Mouse (Mus musculus) retina, postnatal 1 day (tissue): ENCODE measurements around the gene Vpreb3.

ENCODE experiments used
- DNase-seq: peaks from one replicate; pipeline ENCODE4 v3.0.0-alpha.2; 2012

Gene Vpreb3

DNA sequence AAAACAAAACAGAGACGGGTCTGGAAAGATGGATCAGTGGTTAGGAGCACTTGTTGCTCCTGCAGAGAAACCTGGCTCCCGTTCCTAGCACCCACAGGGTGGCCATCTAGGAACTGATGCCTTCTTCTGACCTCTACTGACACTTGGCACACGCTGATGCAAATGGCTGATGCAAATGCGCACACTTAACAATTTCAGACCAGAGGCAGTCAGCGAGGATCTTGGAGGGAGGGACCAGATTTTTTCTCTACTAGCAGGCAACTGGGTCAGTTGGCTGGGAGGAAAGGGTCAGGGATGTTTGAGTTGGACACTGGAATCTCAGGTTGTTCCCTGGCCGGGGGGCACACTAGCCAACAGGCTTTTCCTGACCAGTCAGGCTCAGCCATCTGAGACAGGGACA lies 10.0 kb upstream of the Vpreb3 start, which contains the start of gene Chchd10:
Gene Chchd10 (plus strand): TSS at position 240 of the 400 bp plus-strand sequence.
- no peak for DNase-seq

DNA sequence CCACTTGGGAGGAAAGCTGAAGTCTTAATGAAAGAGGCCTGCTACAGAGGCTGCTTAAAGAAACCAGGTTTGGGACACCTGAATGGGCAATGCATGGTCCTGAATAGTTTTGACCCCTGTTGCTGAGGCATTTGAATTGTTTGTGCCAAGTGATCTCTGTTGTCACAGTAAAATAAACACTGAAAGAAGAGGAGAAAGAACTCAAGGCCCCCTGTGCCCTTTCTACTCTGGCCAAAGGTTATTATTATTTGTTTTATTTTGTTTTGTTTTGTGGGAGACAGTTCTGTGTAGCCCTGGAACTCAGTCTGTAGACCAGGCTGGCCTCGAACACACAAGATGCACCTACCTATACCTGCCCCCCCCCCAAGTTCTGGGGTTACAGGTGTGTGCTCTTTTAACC lies 7.9 kb upstream of the Vpreb3 start:
- DNase-seq = no peak

DNA sequence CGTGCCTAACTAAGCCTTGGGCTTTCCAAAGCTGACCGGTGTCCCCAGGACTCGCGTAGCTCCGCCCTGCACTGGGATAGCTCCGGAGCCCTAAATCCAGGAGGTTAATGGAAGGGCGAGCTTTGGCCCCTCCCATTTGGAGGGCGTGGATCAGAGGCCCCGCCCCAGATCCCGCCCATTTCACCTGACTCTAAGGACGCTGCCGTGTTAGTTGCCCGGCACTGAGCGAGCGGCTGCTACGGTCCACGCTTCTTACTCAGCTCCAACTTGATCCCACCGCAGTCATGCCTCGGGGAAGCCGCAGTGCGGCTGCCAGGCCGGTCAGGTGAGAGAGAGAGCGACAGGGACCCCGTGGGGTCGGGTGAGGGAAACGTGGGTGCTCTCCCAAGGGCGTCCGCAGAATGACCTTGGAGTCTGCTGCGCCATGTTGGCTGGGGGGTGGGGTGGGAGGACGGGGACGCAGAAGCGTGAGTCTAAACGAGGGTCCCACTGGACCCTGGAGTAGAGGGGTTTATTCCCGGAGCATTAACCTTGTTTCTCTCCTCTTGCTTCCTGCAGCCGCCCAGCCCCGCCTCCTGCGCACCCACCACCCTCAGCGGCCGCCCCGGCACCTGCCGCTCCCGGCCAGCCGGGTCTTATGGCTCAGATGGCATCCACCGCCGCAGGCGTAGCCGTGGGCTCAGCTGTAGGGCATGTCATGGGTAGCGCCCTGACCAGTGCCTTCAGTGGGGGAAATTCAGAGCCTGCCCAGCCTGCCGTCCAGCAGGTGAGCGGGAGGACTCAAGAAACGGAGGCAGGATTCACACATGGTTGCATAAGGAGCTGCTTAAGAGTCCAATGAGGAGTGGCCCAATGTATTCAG lies 6.9 kb upstream of the Vpreb3 start, which contains the start of gene Mmp11:
Gene Mmp11 (minus strand): TSS at position 817 of the 862 bp plus-strand sequence.
- DNase-seq = peak; percentile 90

DNA sequence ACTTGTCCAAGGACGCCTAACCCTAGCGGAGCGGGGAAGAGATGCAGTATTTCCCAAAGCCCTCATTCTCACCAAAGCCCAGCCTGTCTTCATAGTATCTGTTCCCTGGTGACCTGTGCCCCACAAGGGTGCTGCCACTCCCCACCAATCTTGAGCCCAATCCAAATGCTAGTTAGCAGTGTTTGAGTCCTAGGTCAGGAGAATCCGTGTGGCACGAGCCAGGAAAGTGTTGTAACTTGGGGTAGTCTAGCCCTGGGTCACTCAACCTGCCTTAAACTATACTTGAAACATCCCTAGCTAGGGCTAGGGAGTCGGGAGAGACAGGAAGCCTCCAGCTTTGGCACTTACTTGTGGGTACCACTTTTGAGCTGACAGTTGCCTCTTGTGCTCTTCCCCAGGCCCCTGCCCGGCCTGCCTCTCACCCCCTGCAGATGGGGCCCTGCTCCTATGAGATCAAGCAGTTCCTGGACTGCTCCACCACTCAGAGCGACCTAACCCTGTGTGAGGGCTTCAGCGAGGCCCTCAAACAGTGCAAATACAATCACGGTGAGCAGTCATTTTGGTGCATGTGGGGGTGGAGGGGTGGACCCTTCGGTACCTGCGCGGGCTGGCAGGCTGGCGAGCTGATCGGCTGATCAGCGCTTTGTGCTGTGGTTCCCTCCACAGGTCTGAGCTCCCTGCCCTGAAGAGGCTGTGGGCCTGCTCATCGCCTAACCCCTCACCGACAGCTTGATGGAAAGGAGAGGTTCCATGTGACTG lies 5.8 kb upstream of the Vpreb3 start:
- no peak for DNase-seq

DNA sequence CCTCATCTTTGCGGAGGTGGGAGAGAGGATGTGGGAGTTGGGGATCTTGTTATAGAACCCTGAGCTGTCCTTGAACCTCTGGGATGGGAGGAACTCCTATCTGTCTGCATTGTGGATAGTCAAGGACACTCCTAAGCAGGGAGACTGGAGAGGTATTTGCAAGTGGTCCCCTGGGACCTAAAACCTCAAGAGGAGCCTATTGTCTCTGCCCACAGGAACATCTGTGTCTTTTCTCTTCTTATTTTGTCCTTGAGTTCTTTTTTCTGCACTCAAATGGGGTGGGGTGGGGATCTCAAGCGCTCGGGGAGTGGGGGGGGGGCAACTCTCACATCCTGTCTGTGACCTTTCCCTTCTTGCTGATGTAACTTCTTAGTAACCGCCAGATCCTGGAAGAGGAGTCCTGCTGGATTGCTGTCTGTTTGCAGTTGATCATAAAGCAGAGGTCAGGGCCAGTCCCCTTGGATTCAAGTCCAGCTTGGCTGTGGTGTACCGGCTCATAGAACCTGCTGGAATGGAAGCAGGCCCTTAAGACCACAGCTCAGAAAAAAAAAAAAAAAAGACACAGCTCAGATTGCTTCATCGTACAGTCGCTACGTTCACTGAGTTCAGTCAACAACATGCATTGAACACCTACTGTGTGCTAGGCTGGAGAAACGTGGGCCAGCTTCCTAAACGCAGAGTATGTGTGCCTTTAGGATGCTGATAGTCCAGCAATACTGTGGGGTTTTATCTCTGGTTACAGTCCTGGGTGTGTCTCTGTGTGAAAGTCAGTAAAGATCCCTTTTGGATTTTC lies 4.8 kb upstream of the Vpreb3 start:
- DNase-seq = no peak

DNA sequence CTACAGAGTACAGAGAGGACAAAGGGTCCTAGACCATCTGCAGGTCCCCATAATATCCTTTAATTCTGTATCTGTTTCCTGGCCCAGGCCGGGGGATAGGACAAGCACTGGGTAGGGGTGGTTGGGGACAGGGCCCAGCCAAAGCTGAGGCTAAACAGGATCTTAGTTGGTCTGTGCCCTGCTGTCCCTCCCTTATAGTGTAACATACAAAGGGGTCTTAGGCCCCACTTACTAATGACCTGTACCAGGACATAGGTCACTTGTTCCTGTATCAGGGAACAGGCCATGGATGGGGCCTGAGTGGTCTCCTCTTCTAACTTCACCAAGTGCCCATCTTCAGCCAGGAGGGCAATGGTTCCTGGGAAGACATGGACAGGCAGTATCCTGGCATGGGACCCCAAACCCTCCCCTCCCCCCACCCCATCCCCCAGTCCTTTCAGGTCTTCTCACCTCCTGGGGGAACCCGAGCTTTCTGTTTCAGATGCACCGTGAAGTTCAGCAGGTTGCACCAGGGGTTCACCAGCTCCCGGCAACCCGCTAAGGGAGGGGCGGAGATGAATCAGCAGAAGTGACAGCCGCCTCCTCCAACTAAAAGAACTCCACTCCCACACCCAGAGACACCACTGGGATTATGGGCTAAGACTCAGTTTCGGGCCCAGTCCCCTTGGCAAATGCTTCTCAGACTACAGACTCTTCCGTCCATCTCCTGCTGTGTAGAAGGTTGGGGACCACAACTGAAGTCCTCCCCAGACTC lies 3.2 kb upstream of the Vpreb3 start:
- DNase-seq = no peak

DNA sequence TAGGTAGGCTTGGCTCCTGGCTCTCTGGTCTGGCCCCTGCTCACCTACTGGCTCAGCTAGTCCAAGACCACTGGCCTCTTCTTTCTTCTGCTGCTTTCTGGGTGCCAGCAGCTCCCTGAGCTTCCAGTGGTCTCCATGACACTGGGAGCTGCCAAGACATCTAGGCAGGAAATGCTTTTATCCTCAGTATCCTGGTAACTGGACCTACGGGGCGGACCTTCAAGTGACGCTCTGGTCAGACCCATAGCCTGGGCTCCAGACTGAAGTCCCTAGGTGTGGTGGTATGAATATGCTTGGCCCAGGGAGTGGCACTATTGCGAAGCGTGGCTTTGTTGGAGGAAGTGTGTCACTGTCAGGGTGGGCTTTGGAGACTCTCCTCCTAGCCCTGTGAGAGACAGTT lies 2.3 kb upstream of the Vpreb3 start, which contains the start of gene Gm867:
Gene Gm867 (minus strand): TSS at position 153 of the 400 bp plus-strand sequence.
- no peak for DNase-seq

DNA sequence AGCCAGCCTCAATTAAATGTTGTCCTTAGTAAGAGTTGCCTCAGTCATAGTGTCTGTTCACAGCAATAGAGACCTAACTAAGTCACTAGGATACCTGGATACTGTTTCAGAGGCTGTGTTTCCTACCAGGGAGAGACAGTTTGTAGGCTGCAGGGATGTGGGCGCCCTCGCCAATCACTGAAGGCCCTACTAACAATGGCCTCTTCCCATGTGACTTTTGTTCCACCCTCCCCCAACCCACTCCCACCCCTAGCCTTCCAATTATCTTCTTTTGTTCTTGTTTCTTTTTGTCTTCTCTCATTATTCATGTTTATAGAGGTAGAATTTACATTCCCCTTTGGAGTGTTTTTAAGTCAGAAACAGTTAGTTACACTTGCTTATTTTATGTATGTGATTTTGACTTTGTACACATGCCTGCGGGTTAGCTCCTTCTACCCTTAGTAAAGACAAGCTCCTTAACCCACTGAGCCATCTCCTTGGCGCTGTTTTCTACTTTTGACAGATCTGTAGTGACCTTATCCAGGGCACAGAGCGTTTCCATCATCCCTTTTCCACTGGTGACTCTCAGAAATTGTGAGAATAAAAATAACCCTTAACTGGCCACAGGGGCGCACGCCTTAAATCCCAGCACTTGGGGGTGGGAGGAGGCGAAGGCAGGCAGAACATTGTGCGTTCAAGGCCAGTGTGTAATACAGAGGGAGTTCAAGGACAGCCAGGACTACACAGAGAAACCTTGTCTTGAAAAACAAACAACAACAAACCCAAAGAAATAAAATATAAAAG lies 1.6 kb upstream of the Vpreb3 start:
- peak; percentile 74 for DNase-seq

DNA sequence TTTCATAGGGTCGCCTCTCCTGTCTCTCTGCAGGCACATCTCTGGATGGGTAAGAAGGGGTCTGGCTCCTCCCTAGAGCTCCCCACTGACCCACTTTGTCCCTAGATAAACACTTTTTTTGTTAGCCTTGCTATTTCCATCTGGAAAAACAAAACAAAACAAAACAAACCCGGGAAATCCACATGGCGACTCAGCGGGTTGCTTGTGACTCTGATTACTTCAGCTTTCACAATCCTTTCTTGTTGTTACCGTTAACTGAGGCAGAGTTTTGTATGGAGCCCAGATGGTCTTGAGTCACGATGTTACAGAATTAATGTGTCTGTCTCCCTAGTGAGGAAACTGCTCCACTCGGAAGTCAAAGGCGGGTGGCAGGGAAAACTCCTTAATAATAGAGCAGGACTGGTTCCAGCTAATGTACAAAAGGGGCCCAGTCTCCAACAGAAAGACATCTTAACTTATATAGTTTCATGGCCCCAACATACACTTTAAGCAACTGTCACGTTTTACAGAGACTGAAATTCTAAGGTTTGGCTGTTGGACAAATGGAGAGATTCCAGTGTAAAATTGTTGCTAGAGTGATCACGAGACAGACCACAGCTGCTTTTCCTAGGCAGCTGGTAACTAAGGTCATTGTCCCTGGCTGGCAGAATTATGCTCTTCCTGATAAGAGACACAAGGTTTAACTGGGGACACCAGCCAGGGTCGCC lies 1.4 kb downstream of the Vpreb3 start:
- DNase-seq = peak; percentile 55

DNA sequence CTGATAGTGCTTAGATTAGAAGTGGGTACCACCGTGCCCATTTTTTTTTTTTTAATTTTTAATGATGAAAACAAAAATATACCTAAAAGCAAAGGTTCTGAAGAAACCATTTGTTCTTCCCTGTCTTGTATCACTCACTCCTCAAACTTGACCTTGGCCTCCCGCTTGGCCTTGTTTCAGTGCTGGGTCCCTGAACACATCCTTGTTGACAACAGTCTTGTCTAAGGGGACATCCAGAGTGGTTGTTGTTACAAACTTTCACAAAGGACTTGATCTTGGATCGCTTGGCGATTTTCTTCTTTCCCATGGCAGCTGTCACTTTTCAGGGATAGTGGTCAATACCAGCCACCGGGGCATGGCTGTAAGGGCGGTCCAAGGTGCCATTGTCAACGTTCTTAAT lies 2.4 kb downstream of the Vpreb3 start:
- DNase-seq = no peak

DNA sequence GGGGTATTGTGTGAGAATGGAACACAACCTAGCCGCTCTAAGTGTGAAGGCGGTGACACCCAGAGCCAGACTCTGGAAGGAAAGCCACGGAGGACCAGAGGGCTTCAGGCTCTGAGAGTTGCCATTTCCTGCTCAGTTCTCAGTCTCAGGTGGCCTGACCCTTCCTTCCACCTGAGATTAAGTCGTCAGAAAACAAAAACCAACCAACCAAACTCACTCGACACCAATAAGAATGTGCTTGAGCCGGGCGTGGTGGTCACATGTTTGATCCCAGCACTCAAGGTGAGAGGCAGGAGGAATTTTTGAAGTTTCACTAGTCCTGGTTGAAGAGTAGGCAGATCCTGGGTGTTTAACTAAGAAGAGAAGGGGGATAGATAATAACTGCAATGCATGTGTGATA lies 3.0 kb downstream of the Vpreb3 start:
- DNase-seq = no peak

DNA sequence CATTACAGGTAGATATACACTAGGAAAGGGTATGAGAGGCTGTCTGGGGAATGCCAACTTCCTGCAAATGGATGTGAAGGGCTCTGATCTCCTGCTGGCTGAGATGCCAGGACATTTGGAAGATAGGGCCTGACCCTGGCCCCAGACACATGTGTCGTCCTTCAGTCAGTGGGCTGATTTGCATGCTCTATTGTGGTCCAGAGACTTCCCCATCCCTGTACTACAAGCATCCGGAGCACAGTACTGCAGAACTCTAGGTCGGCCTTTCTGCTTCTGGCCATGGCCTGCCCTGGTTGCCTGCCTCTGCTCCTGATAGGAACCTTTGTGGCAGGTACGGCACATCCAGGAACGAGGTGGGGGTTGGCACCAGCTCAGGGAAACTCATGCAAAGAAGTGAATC lies 5.2 kb downstream of the Vpreb3 start:
- no peak for DNase-seq

DNA sequence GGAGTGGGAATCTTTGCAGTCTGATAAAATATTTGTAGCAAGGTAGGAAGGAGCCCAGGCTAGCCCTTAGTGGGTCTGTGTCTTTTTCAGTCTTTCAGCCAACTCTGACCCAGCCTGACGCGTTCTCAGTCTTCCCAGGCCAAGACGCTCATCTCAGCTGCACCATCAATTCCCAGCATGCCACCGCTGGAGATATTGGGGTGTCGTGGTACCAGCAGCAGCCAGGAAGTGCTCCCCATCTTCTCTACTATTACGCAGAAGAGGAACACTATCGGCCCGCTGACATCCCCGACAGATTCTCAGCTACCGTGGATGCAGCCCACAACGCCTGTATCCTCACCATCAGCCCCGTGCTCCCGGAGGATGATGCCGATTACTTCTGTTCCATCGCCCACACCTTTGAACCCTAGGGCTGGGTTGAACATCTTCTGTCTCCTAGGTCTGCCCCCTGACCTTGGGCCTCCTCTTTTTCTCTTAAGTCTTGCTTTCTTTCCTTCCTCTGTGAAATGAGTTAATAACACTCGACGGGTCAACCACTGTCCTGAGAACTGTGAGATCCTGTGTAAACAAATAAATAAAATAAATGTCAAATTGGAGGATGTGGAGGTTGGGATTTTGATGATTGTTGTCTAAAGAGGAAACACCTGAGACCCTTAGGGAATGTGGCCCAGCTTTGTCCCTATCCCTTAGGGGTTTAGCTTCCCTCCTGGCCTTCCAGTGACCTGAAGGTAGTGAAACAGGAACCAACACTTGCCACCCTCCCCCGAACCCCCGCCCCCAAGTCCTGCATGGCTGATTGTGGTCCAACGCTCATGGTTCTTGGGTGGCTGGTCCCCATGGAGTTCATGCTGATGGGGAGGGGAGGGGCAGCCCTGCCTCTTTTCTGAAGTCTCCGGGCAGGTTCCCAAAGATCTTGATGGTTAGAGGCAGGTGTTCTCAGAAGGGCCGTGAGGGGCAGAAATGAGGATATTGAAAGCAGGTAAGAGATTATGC lies 6.5 kb downstream of the Vpreb3 start:
- no peak for DNase-seq

DNA sequence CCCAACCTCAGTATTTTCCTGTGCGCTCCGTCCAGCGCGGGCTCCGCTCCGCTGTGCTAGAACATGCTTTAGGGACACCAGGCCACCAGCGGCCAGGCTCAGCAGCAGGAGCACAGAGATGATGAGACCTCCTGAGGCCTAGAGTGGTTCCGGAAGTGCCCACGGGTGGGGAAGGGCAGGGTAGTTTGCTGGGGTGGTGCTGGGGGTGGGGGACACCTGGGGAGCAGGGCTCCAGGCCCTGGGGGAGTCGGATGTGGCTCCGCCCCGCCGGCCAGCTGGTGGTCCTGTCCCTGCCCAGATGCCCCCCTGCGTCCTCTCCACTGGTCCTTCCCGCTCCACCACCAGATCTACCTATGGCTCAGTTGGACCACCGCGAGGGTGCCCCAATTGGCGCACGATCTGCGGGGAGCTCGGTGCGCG lies 7.9 kb downstream of the Vpreb3 start:
- DNase-seq = peak; percentile 82

DNA sequence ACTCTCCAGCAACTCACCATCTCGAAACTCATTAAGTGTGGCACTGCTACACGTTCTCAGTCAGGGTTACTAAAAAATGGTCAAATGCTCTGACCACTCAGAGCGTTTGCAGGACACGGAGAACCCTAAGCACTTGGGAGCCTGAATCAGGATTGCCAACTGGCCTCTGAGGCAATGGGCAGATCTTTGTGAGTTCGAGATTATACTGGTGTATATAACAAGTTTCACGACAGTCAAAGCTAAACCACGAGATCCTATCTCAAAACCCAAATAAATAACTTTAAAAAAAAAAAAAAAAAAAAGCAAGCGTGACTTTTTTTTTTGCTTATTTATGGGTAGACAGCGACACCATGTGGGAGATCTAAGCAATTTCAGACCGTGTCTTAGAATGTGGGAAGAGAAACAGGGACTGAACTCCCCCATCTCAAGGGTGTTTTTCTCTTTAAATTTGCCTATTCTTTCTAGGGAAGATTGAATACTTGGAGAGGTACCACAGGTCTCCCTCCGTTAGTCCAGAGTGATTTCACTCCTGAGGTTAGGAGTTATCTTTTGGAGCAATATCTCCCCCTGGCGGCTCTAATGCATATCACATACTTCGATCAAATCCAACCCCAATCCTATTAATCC lies 8.7 kb downstream of the Vpreb3 start:
- peak; percentile 75 for DNase-seq

DNA sequence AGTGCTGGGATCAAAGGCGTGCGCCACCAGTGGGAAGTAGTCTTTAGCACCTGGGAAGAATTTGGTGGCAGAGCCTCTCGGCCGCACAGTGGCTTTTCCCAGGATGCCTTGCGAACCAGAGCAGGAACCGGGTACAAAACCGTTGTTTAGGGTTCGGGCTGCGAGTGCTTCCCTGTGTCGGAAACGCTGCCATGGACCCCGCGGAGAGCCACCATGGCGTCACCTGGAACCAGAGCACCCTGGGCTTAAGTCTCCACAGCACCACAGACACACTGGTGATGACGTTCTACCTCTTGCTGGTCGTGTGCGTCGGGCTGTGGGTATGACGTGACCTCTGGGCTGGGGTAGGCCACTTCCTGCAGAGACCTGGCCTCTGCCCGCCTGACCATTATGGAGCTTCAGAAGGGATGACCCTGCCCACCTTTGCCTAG lies 11.5 kb downstream of the Vpreb3 start, which contains the start of gene Gm5134:
Gene Gm5134 (plus strand): TSS at position 134 of the 431 bp plus-strand sequence.
- no peak for DNase-seq

DNA sequence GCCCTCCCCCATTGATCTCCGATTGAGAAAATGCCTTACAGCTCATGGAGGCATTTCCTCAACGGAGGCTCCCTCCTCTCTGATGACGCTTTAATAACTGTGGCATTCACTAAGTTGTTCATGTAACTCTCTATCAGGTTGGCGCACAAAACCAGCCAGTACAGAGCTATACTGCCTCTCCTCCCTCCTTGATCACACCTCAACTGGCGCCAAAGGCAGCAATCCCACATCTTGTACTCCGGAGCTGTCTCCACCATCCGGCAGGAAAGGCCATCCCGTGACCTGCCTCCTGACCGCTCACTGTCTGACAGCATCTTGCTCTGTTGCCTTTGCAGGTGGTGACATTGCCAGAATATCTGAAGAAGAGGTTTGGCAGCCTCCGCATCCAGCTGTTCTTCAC lies 31.0 kb downstream of the Vpreb3 start:
- DNase-seq = no peak

DNA sequence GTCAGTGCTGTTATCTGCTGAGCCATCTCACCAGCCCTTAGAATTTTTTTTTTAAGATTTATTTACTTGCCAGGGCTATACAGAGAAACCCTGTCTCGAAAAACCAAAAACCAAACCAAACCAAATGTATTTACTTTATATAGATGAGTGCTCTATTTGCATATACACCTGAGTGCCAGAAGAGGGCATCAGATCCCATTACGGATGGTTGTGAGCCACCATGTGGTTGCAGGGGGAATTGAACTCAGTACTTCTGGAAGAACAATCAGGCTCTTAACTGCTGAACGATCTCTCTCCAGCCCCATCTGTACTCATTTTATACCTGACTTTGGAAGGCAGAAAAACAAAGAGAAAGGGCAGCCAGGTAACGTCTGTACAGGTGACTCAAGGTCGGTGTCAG lies 32.4 kb downstream of the Vpreb3 start:
- peak; percentile 27 for DNase-seq
